Mouse (Mus musculus): ENCODE data around the gene Fut8. TPM values are rescaled to one million over a fixed set of nuclear protein-coding genes. Genes with fewer than 3 reads are reported as not detected.

Gene Fut8
- polyA plus RNA-seq (2015; fragmentation: Nextera tagmentation; extraction: Ambion mirVana), result 13.8 and 16.7 TPM in 2 replicates

GRCm38 (mm10) chr12:77237950-77238530, at the start of gene Fut8:
Fut8 (plus strand) TSS chr12:77238125.
- no peaks in the 10 kb centered on the region for H3K27me3 ChIP-seq
- H3K36me3 ChIP-seq, result no peaks in the 10 kb centered on the region
- peak within 1 kb of the TSS; percentile 89 for H3K4me3 ChIP-seq (replicated peaks)
- ATAC-seq (ENCODE audit: low read depth) (peak; percentile 86), DNase-seq (peak; percentile 83)
- peak within 1 kb of the TSS; percentile 86 for H3K27ac ChIP-seq
- peaks cover 26% of the 10 kb centered on the region for H3K4me1 ChIP-seq (replicated peaks)
- H3K9ac ChIP-seq, result peak within 1 kb of the TSS; percentile 89
- WGBS (ENCODE audit: insufficient replicate concordance), result under 1% methylated on average over 46 of the region's 46 CpGs
- peak within 1 kb of the TSS; percentile 99 for H3K4me2 ChIP-seq
- H3K9me3 ChIP-seq (replicated peaks), result no peaks in the 10 kb centered on the region

GRCm38 (mm10) chr12:77189161-77189560, 48.8 kb upstream of the Fut8 start:
- WGBS (ENCODE audit: insufficient replicate concordance), result 37% methylated on average over 4 of the region's 4 CpGs
- H3K4me1 ChIP-seq (replicated peaks), result no peaks in the 10 kb centered on the region; the same call in 1 of the 2 replicates
- no peak overlapping the region for H3K4me2 ChIP-seq
- H3K36me3 ChIP-seq, result no peaks in the 10 kb centered on the region
- H3K9ac ChIP-seq, result no peak overlapping the region
- no peaks in the 10 kb centered on the region for H3K27me3 ChIP-seq
- H3K4me3 ChIP-seq (replicated peaks), result no peak overlapping the region
- H3K9me3 ChIP-seq (replicated peaks), result no peaks in the 10 kb centered on the region
- ATAC-seq (ENCODE audit: low read depth) (no peak), DNase-seq (no peak)
- no peak overlapping the region for H3K27ac ChIP-seq

- no peak overlapping the region for H3K4me2 ChIP-seq
- ATAC-seq (ENCODE audit: low read depth), result no peak
- 72% methylated on average over 3 of the region's 3 CpGs for WGBS (ENCODE audit: insufficient replicate concordance)
- no peaks in the 10 kb centered on the region for H3K27me3 ChIP-seq
- H3K9ac ChIP-seq, result no peak overlapping the region
- DNase-seq, result no peak
- no peaks in the 10 kb centered on the region for H3K9me3 ChIP-seq (replicated peaks)
- H3K36me3 ChIP-seq, result no peaks in the 10 kb centered on the region
- H3K4me1 ChIP-seq (replicated peaks), result peaks cover under 1% of the 10 kb centered on the region; the same call in 1 of the 2 replicates
- H3K4me3 ChIP-seq (replicated peaks), result no peak overlapping the region
- H3K27ac ChIP-seq, result no peak overlapping the region
Observed at GRCm38 (mm10) chr12:77189933-77190446, 47.9 kb upstream of the Fut8 start.

DNA sequence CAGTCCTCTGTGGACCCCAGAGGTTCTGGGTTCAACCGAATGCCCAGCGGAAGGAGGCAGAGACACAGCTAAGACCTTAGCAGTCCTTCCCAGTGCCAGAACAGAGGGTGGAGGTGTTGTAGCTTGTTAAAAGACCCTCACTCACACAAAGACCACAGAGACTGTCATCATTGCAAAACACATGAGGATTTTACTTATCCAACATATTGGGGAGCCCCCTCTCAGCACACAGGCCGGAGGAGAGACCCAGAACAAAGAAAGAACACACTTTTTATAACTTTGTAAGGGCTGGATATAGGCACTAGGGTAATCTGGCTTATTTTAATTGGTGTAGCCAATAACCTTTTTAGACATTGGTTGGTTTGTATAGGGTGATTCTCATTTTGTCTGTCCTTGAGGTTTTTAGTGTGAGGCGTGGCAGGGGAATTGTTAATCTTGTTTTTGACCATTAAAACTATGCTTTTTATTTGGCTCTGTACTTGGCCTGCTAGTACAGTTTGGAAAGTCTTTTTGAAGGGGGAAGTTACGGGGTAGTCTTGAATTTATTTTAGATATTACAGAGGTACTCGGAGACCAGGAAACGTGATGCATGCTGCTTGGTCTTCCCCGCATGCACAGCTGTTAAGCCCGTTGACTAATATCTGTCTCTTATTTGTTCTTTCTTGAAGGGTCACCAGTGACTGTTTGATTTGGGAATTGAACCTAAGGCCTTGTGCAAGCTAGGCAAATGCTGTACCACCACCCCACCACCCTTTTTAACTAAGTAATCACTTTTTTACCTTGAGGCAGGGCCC, 46.2 kb upstream of the Fut8 start:
- Histone ChIP-seq H3K9me3 (replicated peaks) (no peaks in the 10 kb centered on the region), H3K4me3 (replicated peaks) (no peak overlapping the region), H3K36me3 (no peaks in the 10 kb centered on the region), H3K4me2 (no peak overlapping the region), H3K27ac (no peak overlapping the region), H3K27me3 (no peaks in the 10 kb centered on the region), H3K4me1 (replicated peaks) (peaks cover 4% of the 10 kb centered on the region), H3K9ac (no peak overlapping the region)
- ATAC-seq (ENCODE audit: low read depth), result no peak
- no peak for DNase-seq
- 71% methylated on average over 9 of the region's 9 CpGs for whole genome bisulfite sequencing (ENCODE audit: insufficient replicate concordance)

GRCm38 (mm10) chr12:77192714-77193113, 45.2 kb upstream of the Fut8 start:
- ATAC-seq (ENCODE audit: low read depth), result no peak
- H3K9me3 ChIP-seq (replicated peaks), result no peaks in the 10 kb centered on the region
- peaks cover 15% of the 10 kb centered on the region for H3K4me1 ChIP-seq (replicated peaks)
- H3K4me3 ChIP-seq (replicated peaks), result no peak overlapping the region
- H3K27me3 ChIP-seq, result no peaks in the 10 kb centered on the region
- H3K9ac ChIP-seq, result no peak overlapping the region
- no peak overlapping the region for H3K4me2 ChIP-seq
- WGBS (ENCODE audit: insufficient replicate concordance), result 70% methylated on average over 3 of the region's 3 CpGs
- no peak overlapping the region for H3K27ac ChIP-seq
- no peak for DNase-seq
- H3K36me3 ChIP-seq, result no peaks in the 10 kb centered on the region

- WGBS (ENCODE audit: insufficient replicate concordance), result 44% methylated on average over 4 of the region's 4 CpGs
- H3K9me3 ChIP-seq (replicated peaks), result no peaks in the 10 kb centered on the region
- no peaks in the 10 kb centered on the region for H3K36me3 ChIP-seq
- peaks cover 20% of the 10 kb centered on the region for H3K4me1 ChIP-seq (replicated peaks)
- DNase-seq (no peak), ATAC-seq (ENCODE audit: low read depth) (no peak)
- H3K27me3 ChIP-seq, result no peaks in the 10 kb centered on the region
- no peak overlapping the region for H3K27ac ChIP-seq
- H3K9ac ChIP-seq, result no peak overlapping the region
- H3K4me3 ChIP-seq (replicated peaks), result no peak overlapping the region
- no peak overlapping the region for H3K4me2 ChIP-seq
Observed at GRCm38 (mm10) chr12:77193225-77193716, 44.7 kb upstream of the Fut8 start.

DNA sequence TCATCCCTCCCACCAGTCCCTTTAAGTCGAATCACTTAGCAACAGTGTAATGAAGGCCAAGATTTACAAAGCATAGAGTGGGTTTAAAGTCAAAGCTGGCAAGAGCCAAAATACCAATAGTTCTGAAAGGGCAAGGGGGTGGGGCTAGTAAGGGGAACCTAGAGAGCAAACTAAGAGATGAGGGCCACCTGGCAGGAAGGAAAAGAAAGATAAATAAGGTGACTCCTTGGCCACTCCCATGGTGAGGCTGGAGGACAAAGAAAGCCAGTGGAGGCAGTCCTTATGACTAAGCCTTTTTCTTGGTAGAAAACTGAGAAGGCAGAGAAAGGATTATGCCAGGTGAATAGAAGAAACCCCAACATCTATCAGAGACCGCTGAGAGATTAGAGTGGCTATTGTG, 42.9 kb upstream of the Fut8 start:
- no peak overlapping the region for H3K4me2 ChIP-seq
- H3K4me3 ChIP-seq (replicated peaks), result no peak overlapping the region
- 62% methylated on average over 2 of the region's 2 CpGs for WGBS (ENCODE audit: insufficient replicate concordance)

DNA sequence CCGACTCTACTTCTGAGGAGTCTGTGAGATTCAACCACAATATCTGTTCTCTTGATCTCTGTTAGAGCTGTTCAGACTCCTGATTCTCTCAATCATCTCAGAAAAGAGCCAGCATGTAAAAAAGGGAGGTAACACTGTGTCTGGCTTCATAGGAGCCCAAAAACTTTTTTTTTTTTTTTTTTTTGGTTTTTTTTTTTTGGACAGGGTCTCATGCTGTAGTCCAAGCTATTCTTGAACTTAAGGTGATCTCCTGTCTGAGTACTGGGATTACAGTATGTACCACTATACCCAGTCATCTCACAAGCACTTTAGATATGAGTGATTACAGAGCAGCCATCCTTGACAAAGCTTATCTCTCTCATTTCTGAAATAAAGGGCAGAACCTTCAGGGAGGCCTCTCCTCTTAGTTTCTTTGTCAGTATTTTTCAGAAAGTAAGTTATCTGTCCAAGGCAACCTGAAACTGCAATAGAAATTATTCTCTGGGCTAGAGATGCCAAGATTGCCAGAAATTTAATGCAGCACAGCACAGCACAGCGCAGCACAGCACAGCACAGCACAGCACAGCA, 41.3 kb upstream of the Fut8 start:
- Histone ChIP-seq H3K4me3 (replicated peaks) (no peak overlapping the region), H3K9ac (no peak overlapping the region), H3K36me3 (no peaks in the 10 kb centered on the region), H3K4me2 (no peak overlapping the region), H3K9me3 (replicated peaks) (no peaks in the 10 kb centered on the region), H3K27me3 (no peaks in the 10 kb centered on the region), H3K27ac (no peak overlapping the region), H3K4me1 (replicated peaks) (peaks cover 21% of the 10 kb centered on the region)
- DNase-seq (no peak), ATAC-seq (ENCODE audit: low read depth) (no peak)
- 84% methylated on average over 2 of the region's 2 CpGs for WGBS (ENCODE audit: insufficient replicate concordance)

More for the DNA sequence above, 42.9 kb upstream of the Fut8 start:
- Histone ChIP-seq H3K27me3 (no peaks in the 10 kb centered on the region), H3K9ac (no peak overlapping the region), H3K9me3 (replicated peaks) (no peaks in the 10 kb centered on the region), H3K27ac (no peak overlapping the region), H3K4me1 (replicated peaks) (peaks cover 21% of the 10 kb centered on the region), H3K36me3 (no peaks in the 10 kb centered on the region)
- no peak for ATAC-seq (ENCODE audit: low read depth)
- DNase-seq, result no peak

DNA sequence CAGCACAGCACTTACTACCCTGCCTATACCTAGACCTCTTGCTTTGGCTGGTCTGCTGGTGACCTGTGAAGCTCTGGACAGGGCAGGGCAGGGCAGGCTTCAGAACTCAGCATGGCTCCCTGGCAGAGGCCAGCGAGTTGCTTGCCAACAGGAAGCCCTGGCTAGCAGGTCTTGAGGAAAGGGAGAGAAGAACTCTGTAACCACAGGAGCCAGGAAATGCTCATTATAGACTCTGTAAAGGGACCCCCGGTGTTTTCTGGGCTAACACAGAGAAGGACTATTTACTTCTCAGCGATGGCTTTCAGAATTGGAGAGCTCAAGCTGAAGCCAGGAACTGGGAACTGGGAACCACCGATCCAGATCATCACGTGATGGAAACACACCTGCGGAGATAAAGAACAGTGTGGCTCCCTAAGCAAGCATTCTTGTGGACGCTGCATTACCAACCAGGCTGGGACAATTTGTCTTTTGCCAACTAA, 40.8 kb upstream of the Fut8 start:
- Histone ChIP-seq H3K9ac (no peak overlapping the region), H3K27ac (no peak overlapping the region), H3K4me1 (replicated peaks) (peaks cover 21% of the 10 kb centered on the region), H3K4me3 (replicated peaks) (no peak overlapping the region), H3K27me3 (no peaks in the 10 kb centered on the region), H3K9me3 (replicated peaks) (no peaks in the 10 kb centered on the region), H3K36me3 (no peaks in the 10 kb centered on the region), H3K4me2 (no peak overlapping the region)
- 30% methylated on average over 7 of the region's 7 CpGs for WGBS (ENCODE audit: insufficient replicate concordance)
- no peak for DNase-seq
- ATAC-seq (ENCODE audit: low read depth), result no peak

GRCm38 (mm10) chr12:77198253-77198652, 39.7 kb upstream of the Fut8 start:
- Histone ChIP-seq H3K9me3 (replicated peaks) (no peaks in the 10 kb centered on the region), H3K27me3 (no peaks in the 10 kb centered on the region), H3K27ac (no peak overlapping the region), H3K36me3 (no peaks in the 10 kb centered on the region), H3K4me2 (no peak overlapping the region), H3K9ac (no peak overlapping the region), H3K4me3 (replicated peaks) (no peak overlapping the region), H3K4me1 (replicated peaks) (peaks cover 28% of the 10 kb centered on the region)
- WGBS (ENCODE audit: insufficient replicate concordance), result 63% methylated on average over 4 of the region's 4 CpGs
- no peak for DNase-seq
- no peak for ATAC-seq (ENCODE audit: low read depth)

GRCm38 (mm10) chr12:77201461-77202143, 36.3 kb upstream of the Fut8 start:
- H3K9ac ChIP-seq, result no peak overlapping the region
- ATAC-seq (ENCODE audit: low read depth), result no peak
- no peak overlapping the region for H3K4me3 ChIP-seq (replicated peaks)
- no peaks in the 10 kb centered on the region for H3K27me3 ChIP-seq
- no peak overlapping the region for H3K27ac ChIP-seq
- H3K4me1 ChIP-seq (replicated peaks), result peaks cover 24% of the 10 kb centered on the region
- H3K36me3 ChIP-seq, result no peaks in the 10 kb centered on the region
- no peaks in the 10 kb centered on the region for H3K9me3 ChIP-seq (replicated peaks)
- DNase-seq, result no peak
- H3K4me2 ChIP-seq, result no peak overlapping the region
- 40% methylated on average over 10 of the region's 10 CpGs for WGBS (ENCODE audit: insufficient replicate concordance)

Data from liver, embryonic 13.5 days (tissue).